Mouse (Mus musculus): ENCODE measurements around the gene Rnasek. TPM values are rescaled to one million over a fixed set of nuclear protein-coding genes. Genes with fewer than 3 reads are reported as not detected.

Gene Rnasek
- polyA plus RNA-seq, 1 experiment, result 339 TPM

- H3K36me3 ChIP-seq (ENCODE audit: control insufficient read depth, insufficient read depth), result no peaks in the 10 kb centered on the region
- H3K79me2 ChIP-seq (ENCODE audit: control insufficient read depth, insufficient read depth), result peaks cover 12% of the 10 kb centered on the region
- H3ac ChIP-seq (ENCODE audit: control insufficient read depth, insufficient read length), result no peak overlapping the region
- H3K27me3 ChIP-seq (ENCODE audit: control insufficient read depth, insufficient read depth, insufficient read length), result no peaks in the 10 kb centered on the region
- no peak overlapping the region for H3K4me3 ChIP-seq
- TF ChIP-seq TCF3 (IDR thresholded peaks at IDR 0.05; ENCODE audit: insufficient read length, low read depth) (no peak), SRF (IDR thresholded peaks at IDR 0.05; ENCODE audit: control insufficient read depth, insufficient read length, low read depth) (no peak), USF1 (IDR thresholded peaks at IDR 0.05; ENCODE audit: low read depth) (no peak), MYOG (IDR thresholded peaks at IDR 0.05; ENCODE audit: control insufficient read depth in 1 of 3, insufficient read depth in 1 of 3, insufficient read length in 2 of 3, low read depth in 2 of 3) (no peak), MAX (IDR thresholded peaks at IDR 0.05; ENCODE audit: low read depth) (no peak), E2F4 (IDR thresholded peaks at IDR 0.05; ENCODE audit: insufficient read depth) (no peak), POLR2AphosphoS2 (IDR thresholded peaks at IDR 0.05; ENCODE audit: insufficient read length, low read depth) (no peak), CEBPB (IDR thresholded peaks at IDR 0.05; ENCODE audit: insufficient read depth, poor library complexity, severe bottlenecking) (no peak), MYOD1 (IDR thresholded peaks at IDR 0.05; ENCODE audit: control insufficient read depth in 1 of 3, insufficient read length in 2 of 3, low read depth in 2 of 3) (no peak), POLR2A (IDR thresholded peaks at IDR 0.05; ENCODE audit: insufficient read length, low read depth) (no peak), TCF12 (IDR thresholded peaks at IDR 0.05; ENCODE audit: insufficient read depth, poor library complexity, severe bottlenecking) (no peak), REST (IDR thresholded peaks at IDR 0.05; ENCODE audit: insufficient read depth, insufficient read length) (no peak)
- H3K4me2 ChIP-seq (ENCODE audit: low read depth), result no peak overlapping the region
Observed at GRCm38 (mm10) chr11:70234497-70234896, 5.1 kb downstream of the Rnasek start.

- Histone ChIP-seq H3K4me3 (no peak overlapping the region), H3K36me3 (ENCODE audit: control insufficient read depth, insufficient read depth) (no peaks in the 10 kb centered on the region), H3K4me2 (ENCODE audit: low read depth) (peak overlapping the region; percentile 81), H3K79me2 (ENCODE audit: control insufficient read depth, insufficient read depth) (peaks cover 7% of the 10 kb centered on the region), H3ac (ENCODE audit: control insufficient read depth, insufficient read length) (no peak overlapping the region), H3K27me3 (ENCODE audit: control insufficient read depth, insufficient read depth, insufficient read length) (no peaks in the 10 kb centered on the region)
- TF ChIP-seq E2F4 (IDR thresholded peaks at IDR 0.05; ENCODE audit: insufficient read depth), result no peak
- no peak for TF ChIP-seq SRF (IDR thresholded peaks at IDR 0.05; ENCODE audit: control insufficient read depth, insufficient read length, low read depth)
- TF ChIP-seq POLR2AphosphoS2 (IDR thresholded peaks at IDR 0.05; ENCODE audit: insufficient read length, low read depth), result no peak
- no peak for TF ChIP-seq MAX (IDR thresholded peaks at IDR 0.05; ENCODE audit: low read depth)
Observed at GRCm38 (mm10) chr11:70234037-70234436, 5.6 kb downstream of the Rnasek start.

- Histone ChIP-seq H3ac (ENCODE audit: control insufficient read depth, insufficient read length) (no peak overlapping the region), H3K4me3 (peak overlapping the region; percentile 31), H3K27me3 (ENCODE audit: control insufficient read depth, insufficient read depth, insufficient read length) (no peaks in the 10 kb centered on the region), H3K4me2 (ENCODE audit: low read depth) (peak overlapping the region; percentile 81), H3K36me3 (ENCODE audit: control insufficient read depth, insufficient read depth) (no peaks in the 10 kb centered on the region), H3K79me2 (ENCODE audit: control insufficient read depth, insufficient read depth) (peaks cover 8% of the 10 kb centered on the region)
- no peak for TF ChIP-seq MAX (IDR thresholded peaks at IDR 0.05; ENCODE audit: low read depth)
- no peak for TF ChIP-seq TCF3 (IDR thresholded peaks at IDR 0.05; ENCODE audit: insufficient read length, low read depth)
- TF ChIP-seq CEBPB (IDR thresholded peaks at IDR 0.05; ENCODE audit: insufficient read depth, poor library complexity, severe bottlenecking), result no peak
- TF ChIP-seq MYOG (IDR thresholded peaks at IDR 0.05; ENCODE audit: control insufficient read depth in 1 of 3, insufficient read depth in 1 of 3, insufficient read length in 2 of 3, low read depth in 2 of 3), result no peak
- TF ChIP-seq MYOD1 (IDR thresholded peaks at IDR 0.05; ENCODE audit: control insufficient read depth in 1 of 3, insufficient read length in 2 of 3, low read depth in 2 of 3), result no peak
- TF ChIP-seq E2F4 (IDR thresholded peaks at IDR 0.05; ENCODE audit: insufficient read depth), result no peak
- TF ChIP-seq SRF (IDR thresholded peaks at IDR 0.05; ENCODE audit: control insufficient read depth, insufficient read length, low read depth), result no peak
- no peak for TF ChIP-seq POLR2AphosphoS2 (IDR thresholded peaks at IDR 0.05; ENCODE audit: insufficient read length, low read depth)
- TF ChIP-seq TCF12 (IDR thresholded peaks at IDR 0.05; ENCODE audit: insufficient read depth, poor library complexity, severe bottlenecking), result no peak
- no peak for TF ChIP-seq REST (IDR thresholded peaks at IDR 0.05; ENCODE audit: insufficient read depth, insufficient read length)
- no peak for TF ChIP-seq POLR2A (IDR thresholded peaks at IDR 0.05; ENCODE audit: insufficient read length, low read depth)
- TF ChIP-seq USF1 (IDR thresholded peaks at IDR 0.05; ENCODE audit: low read depth), result no peak
Observed at GRCm38 (mm10) chr11:70233016-70233415, 6.6 kb downstream of the Rnasek start.

GRCm38 (mm10) chr11:70232546-70232945 lies 7.1 kb downstream of the Rnasek start:
- Histone ChIP-seq H3K36me3 (ENCODE audit: control insufficient read depth, insufficient read depth) (no peaks in the 10 kb centered on the region), H3K4me2 (ENCODE audit: low read depth) (peak overlapping the region; percentile 81), H3K79me2 (ENCODE audit: control insufficient read depth, insufficient read depth) (peaks cover 8% of the 10 kb centered on the region), H3K4me3 (peak overlapping the region; percentile 31), H3K27me3 (ENCODE audit: control insufficient read depth, insufficient read depth, insufficient read length) (no peaks in the 10 kb centered on the region), H3ac (ENCODE audit: control insufficient read depth, insufficient read length) (no peak overlapping the region)
- no peak for TF ChIP-seq MAX (IDR thresholded peaks at IDR 0.05; ENCODE audit: low read depth)
- no peak for TF ChIP-seq SRF (IDR thresholded peaks at IDR 0.05; ENCODE audit: control insufficient read depth, insufficient read length, low read depth)
- TF ChIP-seq POLR2AphosphoS2 (IDR thresholded peaks at IDR 0.05; ENCODE audit: insufficient read length, low read depth), result no peak
- TF ChIP-seq MYOD1 (IDR thresholded peaks at IDR 0.05; ENCODE audit: control insufficient read depth in 1 of 3, insufficient read length in 2 of 3, low read depth in 2 of 3), result no peak
- no peak for TF ChIP-seq CEBPB (IDR thresholded peaks at IDR 0.05; ENCODE audit: insufficient read depth, poor library complexity, severe bottlenecking)
- TF ChIP-seq E2F4 (IDR thresholded peaks at IDR 0.05; ENCODE audit: insufficient read depth), result no peak
- TF ChIP-seq USF1 (IDR thresholded peaks at IDR 0.05; ENCODE audit: low read depth), result no peak
- TF ChIP-seq TCF3 (IDR thresholded peaks at IDR 0.05; ENCODE audit: insufficient read length, low read depth), result no peak
- no peak for TF ChIP-seq MYOG (IDR thresholded peaks at IDR 0.05; ENCODE audit: control insufficient read depth in 1 of 3, insufficient read depth in 1 of 3, insufficient read length in 2 of 3, low read depth in 2 of 3)
- TF ChIP-seq TCF12 (IDR thresholded peaks at IDR 0.05; ENCODE audit: insufficient read depth, poor library complexity, severe bottlenecking), result no peak
- TF ChIP-seq POLR2A (IDR thresholded peaks at IDR 0.05; ENCODE audit: insufficient read length, low read depth), result no peak

GRCm38 (mm10) chr11:70230239-70230727 lies 9.4 kb downstream of the Rnasek start:
- no peaks in the 10 kb centered on the region for H3K27me3 ChIP-seq (ENCODE audit: control insufficient read depth, insufficient read depth, insufficient read length)
- H3K79me2 ChIP-seq (ENCODE audit: control insufficient read depth, insufficient read depth), result peaks cover 8% of the 10 kb centered on the region
- H3K4me3 ChIP-seq, result peak overlapping the region; percentile 31
- peak overlapping the region; percentile 81 for H3K4me2 ChIP-seq (ENCODE audit: low read depth)
- TF ChIP-seq TCF12 (IDR thresholded peaks at IDR 0.05; ENCODE audit: insufficient read depth, poor library complexity, severe bottlenecking), result no peak
- TF ChIP-seq MYOD1 (IDR thresholded peaks at IDR 0.05; ENCODE audit: control insufficient read depth in 1 of 3, insufficient read length in 2 of 3, low read depth in 2 of 3), result peak in 2 of 3 experiments; percentile 14 to 39
- TF ChIP-seq POLR2AphosphoS2 (IDR thresholded peaks at IDR 0.05; ENCODE audit: insufficient read length, low read depth), result peak; percentile 56
- TF ChIP-seq POLR2A (IDR thresholded peaks at IDR 0.05; ENCODE audit: insufficient read length, low read depth), result peak; percentile 48
- no peaks in the 10 kb centered on the region for H3K36me3 ChIP-seq (ENCODE audit: control insufficient read depth, insufficient read depth)
- no peak overlapping the region for H3ac ChIP-seq (ENCODE audit: control insufficient read depth, insufficient read length)
